Mouse (Mus musculus) telencephalon, adult 2 months (tissue): ENCODE results near the gene Serpina9.

ENCODE experiments used
- DNase-seq: peaks from one replicate; pipeline ENCODE4 v3.0.0-alpha.2; 2011; ENCODE audit warnings: low read depth, low spot score

The Serpina9 gene

DNA sequence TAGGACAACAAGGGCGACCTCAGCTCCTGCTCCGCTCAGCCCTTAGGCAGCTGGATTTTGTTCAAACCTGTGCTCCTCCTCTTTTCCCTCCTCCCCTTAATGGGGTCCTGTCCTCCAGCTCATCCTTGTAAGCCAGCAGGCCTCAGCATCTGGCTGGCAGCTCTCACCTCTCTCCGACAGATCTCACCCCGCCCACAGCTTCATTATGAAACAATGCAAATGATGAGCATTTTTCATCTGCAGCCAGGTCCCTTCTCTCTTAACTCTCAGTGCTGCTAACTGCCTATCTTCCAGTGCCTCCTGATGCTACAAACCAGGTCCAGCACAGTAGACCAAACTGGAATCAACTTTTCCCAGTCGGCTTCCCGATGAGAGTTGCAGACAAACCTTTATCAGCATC is at the start of gene Serpina9:
TSS of gene Serpina9 (minus strand) at position 136 of the 400 bp plus-strand sequence.
- no peak for DNase-seq

DNA sequence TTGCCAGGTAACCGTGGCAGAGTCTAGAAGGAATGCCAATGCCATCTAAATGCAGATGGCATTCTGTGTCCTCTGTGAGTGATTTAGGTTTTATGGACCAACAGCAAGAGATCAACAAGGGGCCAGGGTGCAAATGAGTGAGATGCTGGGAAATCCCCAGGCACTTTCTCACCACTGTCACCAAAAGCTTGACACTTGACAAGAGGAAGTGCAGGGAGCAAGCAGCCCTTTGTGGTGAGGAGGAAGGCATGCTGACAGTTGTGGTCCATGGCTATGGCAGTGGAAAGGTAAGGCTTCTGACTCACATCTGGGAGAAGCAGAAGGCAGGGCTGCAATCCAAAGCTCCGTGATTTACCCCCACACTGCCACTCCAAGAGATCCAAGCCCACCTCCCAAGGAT is 48.3 kb upstream of the Serpina9 start:
- no peak for DNase-seq

DNA sequence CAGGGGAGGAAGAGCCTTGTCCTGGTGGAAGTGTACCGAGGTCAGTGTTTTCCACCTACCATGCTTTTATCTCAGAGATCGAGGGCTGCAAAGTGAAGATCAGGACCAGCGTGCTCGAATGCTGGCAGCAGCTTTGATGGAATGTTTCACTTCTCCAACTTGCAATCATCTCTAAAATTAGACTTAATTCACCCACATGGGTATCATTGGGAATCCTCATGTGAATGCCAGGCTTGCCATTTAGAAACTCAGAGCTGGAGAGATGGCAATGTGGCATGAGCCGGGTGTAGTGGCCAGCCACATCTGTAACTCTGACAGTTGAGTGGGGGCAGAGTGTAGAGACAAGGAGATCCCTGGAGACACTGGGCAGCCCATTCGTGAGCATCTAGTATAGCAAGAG is 46.6 kb upstream of the Serpina9 start:
- no peak for DNase-seq

DNA sequence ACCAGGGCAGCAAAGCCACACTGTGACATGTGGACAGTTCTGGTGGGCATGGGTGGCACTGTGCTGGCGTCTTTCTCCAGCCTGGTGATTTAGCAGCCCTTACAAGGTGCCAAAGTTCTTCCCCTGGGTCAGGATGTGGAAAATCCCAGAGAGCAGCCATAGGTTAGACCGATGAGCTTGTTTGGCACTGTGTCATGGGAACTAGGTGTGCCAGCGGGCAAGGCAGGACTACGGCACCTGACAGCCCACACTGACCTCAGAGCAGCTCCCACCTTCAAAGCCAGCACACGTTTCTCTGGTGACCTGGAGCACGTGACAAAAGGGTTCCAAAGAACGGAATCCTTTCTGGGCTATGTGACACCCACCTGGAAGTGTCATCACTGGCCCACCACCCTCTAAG is 44.0 kb upstream of the Serpina9 start:
- DNase-seq: no peak

DNA sequence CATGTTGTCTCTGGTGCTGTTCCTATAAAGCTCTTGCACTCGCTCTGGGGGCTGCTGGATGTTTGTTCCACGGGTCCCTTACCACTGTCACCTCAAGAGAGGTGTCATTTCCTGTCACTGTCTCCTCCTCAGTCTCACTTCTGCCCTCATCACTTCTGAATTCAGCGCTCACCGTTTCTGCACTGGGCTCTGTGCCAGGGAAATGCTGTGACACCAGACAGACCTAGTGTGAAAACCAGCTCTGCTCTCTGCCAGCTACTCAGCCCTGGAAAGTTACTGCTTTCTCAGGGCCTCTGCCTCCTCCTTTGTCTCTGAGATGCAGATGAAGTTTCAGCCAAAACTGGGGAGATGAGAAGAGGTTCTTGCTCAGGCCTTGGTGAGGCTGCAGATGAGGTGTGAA is 43.5 kb upstream of the Serpina9 start:
- peak; percentile 80 for DNase-seq

DNA sequence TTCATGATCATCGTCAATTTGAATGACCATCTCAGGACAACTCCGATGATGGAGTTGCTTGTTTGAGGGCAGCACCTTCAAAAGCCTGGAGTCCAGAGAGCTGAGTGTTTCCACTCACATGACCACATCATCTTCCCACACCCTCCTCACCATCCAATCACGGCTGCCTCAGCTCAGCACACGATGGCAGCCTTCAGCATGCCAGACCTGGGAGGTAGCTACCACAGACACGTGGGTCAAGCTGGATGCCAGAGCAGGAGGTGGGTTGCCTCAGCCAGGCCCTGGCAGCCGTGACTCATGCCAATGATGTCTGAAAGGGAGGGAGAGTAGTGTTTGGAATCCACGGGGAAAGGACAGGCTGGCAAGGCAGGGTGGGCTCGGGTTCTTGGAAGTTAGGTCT is 42.2 kb upstream of the Serpina9 start:
- DNase-seq: no peak

DNA sequence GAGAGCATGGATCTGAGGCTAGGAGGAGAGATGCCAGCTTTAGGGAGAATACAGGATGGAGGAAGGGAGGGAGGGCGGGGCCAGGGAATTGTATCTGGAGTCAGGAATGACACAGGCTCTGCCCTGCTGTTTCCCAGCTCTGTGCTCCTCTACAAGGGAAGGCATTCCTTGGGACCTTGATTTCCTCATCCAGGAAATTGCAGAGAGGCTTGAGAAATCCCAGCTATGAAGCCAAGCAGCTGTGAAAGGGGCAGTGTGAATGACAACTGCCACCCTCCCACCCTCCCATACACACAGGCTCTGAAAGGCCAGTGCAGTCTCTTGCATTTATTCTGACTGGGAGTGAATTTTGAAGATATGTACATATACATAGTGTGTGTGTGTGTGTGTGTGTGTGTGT is 40.4 kb upstream of the Serpina9 start:
- DNase-seq: no peak

DNA sequence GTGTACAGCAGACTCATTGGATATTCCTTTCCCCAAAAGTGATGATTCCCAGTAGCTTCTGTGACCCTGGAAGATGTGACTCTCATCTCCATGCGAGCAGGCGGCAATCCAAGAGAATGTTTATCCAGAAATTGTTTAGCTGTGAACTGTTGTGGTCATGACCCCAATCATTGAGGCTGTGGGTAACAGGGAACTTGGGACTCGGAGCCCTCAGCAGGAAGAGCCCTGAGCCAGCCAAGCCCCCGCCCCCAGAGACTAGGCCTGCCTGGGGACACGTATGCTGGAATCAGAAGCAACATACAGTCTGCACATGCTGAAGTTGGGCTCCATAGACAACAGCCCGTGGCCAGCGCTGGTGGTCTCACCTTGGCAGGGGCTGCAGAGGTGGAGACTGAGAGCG is 32.2 kb upstream of the Serpina9 start:
- no peak for DNase-seq

DNA sequence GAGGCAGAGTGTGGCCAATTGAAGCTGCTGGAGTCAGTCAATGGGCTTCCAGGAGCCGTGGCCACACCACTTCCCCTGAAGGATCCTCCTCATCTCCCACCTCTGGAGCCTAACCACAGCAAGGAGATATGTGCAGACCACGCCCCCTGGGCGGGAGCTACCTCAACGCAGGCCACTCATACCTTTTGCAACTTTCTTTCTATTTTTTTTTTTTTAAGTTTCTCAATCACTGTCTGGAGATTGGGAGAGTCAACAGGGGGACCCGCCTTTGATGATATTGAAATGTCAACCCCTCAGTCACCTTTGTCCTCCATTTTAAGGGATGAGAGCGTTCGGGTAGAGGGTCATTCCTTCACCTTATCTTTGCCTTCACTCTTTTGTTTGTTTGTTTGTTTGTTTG is 30.8 kb upstream of the Serpina9 start, which contains the start of gene Serpina12:
TSS of gene Serpina12 (minus strand) at position 101 of the 400 bp plus-strand sequence.
- no peak for DNase-seq

DNA sequence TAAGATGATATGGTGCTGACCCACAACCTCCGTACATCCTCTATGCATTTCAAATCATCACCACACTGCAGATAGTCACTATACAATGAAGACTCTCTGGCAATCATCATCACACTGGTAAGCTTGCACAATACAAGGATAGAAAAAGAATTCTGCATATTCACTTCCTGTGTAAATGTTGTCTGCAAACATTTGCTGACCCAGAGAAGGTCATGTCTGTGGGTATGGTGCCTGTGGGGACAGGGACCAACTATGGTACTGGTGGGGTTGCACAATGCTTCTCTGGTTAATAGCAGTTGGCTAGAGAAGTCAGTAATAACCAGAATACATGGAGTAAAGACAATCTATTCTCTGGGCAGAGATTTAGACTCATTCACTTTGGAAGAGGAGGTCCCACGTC is 29.2 kb upstream of the Serpina9 start:
- DNase-seq: no peak

DNA sequence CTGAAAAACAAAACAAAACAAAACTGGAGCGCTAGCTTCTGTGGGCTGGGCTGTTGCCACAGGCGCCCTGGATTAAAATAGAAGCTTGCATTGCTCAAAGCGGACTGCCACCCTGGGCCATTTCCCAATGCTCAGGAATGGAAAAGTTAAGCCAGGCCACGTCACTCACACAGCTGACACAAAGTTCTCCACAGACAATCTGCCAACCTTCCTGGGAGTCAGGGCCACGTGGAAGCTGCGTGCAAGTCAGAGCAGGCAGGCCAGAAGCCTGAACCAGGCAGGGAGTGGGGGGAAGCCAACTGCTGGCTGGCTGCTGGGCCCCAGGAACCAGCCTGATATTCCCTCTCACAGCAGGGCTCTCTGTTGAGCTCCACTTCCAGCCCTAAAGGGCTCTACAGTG is 27.8 kb upstream of the Serpina9 start:
- DNase-seq: no peak

DNA sequence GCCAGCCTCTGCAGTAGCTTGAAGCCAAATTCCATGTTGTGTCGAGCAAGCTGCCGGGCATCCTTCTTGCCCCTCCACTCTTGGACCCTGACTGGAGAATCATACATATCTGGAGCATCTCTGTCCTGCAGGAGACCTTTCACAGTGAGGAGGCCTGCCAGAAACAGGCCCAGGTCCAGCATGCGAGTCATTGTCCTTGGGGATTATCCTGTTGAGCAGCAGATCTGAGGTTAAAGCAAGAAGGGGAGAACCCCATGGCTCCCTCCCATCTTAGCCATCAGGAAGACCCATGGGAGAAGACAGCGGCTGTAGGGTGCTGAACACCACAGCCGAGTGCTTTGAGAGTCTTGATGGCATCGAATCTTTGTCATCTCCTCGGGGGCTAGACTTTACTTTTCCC is 24.6 kb upstream of the Serpina9 start:
- DNase-seq: no peak

DNA sequence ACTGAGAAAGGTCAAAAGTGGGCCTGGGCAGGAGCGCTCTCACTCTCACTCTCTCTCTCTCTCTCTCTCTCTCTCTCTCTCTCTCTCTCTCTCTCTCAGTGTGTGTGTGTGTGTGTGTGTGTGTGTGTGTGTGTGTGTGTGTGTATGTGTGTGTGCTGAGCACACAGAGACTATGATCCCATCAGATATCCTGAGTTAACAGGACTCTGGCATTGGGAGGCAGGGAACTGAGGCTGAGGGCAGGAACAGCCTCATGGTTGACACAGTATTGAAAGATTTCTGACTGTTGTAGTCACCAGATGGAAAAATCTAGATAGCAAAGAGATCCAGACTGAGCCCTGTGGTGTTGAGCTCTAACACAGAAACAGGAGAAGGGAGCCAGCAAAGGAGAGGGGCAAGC is 20.2 kb upstream of the Serpina9 start:
- DNase-seq: no peak

DNA sequence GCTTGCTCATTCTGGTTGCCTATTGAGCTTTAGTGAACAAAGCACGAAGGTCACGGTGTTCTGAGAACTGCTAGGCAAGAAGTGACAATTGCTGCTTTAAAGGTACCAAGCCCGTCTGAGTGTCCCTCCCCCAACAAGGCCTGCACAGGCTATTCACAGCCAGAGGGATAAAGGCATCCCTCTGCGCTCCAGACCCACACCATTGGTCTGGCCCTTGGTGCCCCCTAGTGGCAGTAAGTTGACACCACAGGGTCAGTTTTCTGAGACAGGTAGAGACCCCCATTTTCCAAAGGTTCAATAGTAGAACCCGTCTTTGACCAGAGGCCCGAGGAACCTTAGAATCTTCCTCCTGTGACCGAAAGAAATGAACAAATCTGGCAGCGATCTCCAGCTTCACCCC is 16.4 kb upstream of the Serpina9 start:
- no peak for DNase-seq

DNA sequence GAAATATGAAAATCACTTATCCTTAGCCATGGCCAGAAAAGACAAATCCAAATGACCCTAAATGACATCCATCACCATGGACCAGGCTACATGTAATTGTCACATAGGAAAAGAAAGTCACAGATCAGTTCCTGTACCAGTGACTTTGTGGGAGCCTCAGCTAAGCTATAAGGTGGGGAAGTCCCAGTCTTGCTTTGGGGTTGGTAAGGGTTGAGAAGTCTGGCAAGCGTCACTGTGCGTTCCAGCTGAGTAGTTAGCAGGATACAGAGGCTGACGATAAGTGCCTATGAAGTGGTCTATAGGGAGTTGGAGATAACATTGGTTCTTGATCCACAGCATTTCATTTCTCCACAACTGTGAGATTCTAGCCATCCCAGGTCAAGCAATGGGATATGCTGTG is 1.7 kb upstream of the Serpina9 start:
- no peak for DNase-seq

DNA sequence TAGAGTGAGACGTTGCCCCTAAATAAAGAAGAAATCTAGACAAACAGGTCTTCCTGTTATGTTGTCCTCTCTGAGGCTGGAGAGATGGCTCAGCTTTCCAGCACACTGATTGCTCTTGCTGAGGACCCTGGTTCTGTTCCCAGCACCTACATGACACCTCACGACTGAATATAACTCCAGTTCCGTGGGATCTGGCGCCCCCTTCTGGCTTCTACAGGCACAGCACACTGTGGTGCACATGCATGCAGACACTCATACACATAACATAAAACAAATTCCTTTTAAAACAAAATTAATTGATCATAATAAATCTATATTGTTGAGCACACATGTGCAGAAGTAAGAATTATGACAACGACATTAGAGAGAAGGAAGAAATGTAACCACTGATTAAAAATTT is 8.9 kb downstream of the Serpina9 start:
- no peak for DNase-seq

DNA sequence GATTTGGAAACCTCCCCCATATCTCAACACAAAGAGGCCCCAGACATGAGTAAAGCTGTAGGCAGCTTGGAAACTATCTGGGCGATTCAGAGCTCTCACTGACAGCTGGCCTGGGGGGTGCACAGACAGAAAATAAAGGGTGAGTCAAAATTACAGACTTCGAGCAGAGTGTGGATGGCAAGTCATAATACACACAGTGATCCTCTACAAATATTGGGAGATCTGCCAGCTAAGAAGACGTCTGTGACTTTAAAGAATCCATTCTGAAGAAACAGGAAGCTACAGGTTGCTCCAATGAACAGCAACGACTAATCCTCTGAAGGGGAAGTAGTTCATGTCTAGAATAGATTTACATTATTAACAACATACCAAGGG is 10.3 kb downstream of the Serpina9 start:
- DNase-seq: peak; percentile 16

DNA sequence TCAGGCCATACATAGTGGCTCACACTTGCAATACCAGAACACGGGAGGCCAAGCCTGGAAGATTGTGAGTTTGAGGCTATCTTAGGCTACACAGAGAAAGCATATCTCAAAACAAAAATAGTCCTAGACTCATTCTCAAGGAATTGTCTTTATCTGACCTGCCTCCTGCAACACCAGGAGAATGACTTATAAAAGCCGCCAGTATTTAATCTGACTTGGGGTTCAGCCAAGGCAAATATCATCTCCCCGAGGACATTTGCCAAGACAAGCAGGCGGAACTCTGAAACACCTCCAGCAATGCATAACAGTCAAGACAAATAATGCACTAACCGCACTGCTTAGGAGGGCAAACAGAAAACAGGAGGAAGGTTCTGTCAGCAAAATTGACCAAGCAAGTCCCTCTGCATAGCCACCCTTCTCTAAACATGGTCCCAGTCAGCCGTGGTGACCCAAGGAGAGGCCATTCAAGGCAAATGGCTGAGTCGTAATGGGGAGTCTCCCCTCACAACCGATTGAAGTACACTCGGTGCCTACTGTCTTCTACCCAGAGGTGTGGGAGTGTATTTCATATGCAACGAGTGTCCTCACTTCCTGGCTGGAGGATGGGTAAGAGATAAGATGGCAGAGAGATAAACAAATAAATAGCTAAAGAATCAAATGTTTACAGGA is 10.9 kb downstream of the Serpina9 start:
- DNase-seq: no peak

DNA sequence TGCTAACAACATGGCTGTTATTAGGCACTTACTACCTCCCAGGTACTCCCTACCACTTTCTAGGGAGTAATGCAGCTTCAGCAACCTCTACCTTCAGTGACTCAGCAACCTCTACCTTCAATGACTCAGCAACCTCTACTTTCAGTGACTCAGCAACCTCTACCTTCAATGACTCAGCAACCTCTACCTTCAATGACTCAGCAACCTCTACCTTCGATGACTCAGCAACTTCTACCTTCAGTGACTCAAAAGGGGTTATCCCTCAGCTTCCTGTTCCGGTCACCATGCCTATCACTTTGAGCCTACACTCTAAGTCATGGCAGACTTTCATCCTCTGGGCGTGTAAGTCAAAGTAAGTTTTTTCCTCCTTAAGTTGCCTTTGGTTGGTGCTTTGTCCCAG is 13.0 kb downstream of the Serpina9 start:
- no peak for DNase-seq

DNA sequence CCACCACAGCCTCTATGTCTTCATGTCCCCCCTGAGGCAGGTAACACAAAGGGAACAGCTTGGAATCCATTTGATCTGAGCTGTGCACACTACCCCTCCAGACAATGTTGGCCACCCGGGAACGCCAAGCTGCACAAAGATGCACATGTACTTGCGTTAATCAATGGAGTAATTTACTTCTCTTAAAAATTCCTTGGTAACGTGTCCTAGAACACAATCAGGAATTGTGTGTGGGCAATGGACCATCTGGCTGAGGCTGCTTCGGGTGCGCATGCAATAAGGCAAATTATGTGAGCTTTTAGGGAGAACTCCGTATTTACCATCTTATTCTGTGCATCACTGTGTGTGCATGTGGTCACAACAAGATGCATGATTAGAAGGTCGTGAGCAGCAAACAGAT is 13.9 kb downstream of the Serpina9 start:
- DNase-seq: no peak

DNA sequence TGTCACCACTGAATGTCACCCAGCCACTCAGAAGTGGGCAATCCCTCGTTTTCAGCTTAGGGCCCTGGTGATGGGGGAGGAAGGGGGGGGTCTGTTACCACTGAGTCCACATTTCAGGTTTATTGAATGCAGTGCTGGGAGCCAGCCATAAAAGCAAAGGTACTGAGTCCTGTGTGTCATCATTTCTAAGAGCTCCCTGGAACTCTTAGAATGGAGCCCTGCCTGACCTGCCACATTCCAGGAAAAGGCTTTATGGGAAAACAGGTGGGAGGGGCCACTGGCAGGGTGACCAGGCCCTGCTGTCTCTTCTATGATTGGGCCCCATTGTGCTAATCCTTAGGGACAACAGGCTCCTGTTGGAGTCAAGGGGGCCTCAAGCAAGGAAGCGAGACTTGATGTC is 17.0 kb downstream of the Serpina9 start:
- DNase-seq: no peak

DNA sequence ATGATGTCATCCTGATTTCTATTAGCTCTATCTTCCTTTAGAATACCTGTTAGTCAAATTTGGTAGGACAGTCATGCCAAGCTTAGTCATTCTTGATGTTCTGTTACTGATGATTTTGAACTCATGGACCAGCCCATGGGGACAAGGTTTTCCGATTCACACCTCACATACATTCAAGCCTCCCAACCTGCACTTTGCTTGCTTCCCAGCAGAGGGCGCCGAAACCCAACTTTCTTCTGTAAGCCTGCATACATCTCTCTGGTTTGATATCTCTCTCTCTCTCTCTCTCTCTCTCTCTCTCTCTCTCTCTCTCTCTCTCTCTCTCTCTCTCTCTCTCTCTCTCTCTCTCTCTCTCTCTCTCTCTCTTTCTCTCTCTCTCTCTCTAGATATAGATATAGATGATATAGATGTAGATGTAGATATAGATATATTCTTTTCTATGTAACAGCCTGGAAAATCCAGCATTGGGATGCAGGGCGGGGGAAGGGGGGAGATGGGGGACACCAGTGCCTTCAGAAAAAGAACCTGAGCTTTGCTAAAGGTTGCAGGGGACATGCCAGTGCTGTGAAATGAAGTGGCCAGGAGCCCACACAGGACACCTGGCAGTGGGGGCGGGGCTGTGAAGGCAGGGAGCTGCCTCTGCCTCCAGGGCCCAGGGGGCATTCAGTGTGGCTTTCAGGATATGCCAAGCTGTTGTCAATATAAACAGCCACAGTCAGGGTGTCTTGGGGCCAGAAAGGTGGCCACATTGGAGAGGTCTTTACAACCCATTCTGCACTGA is 18.1 kb downstream of the Serpina9 start:
- no peak for DNase-seq

DNA sequence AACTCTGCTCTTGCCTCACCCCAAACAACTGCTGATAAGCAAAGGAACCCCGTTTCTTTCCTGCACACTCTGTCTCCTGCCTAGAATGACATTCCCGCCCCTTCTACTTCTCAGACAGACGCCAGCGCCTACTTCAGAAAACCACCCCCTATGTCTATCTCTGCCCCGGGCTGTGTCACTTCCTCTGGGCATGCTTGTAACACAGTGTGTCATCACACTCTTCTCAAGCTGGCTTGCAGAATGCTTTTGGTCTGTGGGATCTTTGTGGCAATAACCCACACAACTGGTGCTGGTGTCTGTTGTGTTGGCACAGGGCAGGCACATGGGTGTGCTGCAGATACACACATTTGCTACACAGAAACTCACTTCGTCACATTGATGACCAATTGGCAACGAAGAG is 20.6 kb downstream of the Serpina9 start:
- no peak for DNase-seq
